Mouse (Mus musculus) heart, postnatal 0 days (tissue): ENCODE results near the gene Vmn2r12.

ENCODE experiments used
- CTCF ChIP-seq: IDR thresholded peaks from 2 replicates; pipeline ENCODE4 v1.5.1; 2016; ENCODE audit warnings: antibody characterized with exemption, control low read depth, low read depth
- EP300 ChIP-seq: IDR thresholded peaks from 2 replicates; pipeline ENCODE4 v1.6.1; 2016; ENCODE audit warnings: antibody characterized with exemption, low read depth

DNA sequence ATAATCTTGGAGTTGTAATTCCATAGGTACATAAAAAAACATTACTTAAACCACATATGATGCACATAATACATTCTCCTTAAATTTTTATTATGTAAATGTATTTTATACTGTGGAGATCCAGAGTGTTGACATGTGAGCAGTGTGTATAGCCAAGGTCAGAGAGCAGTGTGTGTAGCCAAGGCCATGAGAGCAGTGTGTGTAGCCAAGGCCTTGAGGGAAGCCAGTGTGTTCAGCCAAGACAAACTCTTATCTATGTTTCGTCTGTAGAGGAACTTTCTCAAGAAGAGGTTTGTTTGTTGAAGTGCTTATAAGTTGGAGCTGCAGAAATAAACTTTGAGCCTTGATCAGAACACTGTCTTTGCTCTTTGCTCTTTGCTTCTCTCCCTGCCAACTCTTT, 42.5 kb downstream of the Vmn2r12 start:
- TF ChIP-seq CTCF: no peak
- TF ChIP-seq EP300: no peak
